Mouse (Mus musculus): ENCODE results near the gene Cxcl2.

DNA sequence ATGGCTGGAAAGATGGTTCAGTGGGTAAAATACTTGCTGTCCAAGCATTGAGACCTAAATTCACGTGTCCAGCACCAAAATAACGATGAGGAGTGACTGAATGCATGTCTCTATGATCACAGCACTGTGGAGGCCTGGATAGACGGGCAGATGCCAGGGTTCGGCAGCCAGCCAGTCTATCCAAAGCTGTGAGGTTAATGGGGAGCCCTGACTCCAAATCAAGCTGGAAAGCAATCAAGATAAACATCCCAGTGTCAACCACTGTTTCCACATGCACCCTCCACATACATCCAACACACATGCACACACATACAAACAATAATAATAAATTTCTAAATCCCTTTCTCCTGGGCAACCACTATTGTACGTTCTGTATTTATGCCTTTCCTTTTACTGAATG is 15.0 kb upstream of the Cxcl2 start:
- TF ChIP-seq CTCF (IDR thresholded peaks at IDR 0.05; ENCODE audit: control insufficient read depth, insufficient read depth, low read length) (no peak), POLR2A (IDR thresholded peaks at IDR 0.05; ENCODE audit: borderline replicate concordance, control insufficient read depth, low read depth, low read length) (no peak)
